Mouse (Mus musculus): ENCODE data around the gene Dppa2. TPM values are rescaled to one million over a fixed set of nuclear protein-coding genes. Genes with fewer than 3 reads are reported as not detected.
A peak's percentile ranks its signal among the peaks of the same experiment; 100 is the strongest.
"Not testable (repeated sequence)": the region's sequence is repeated elsewhere in the genome, so short reads cannot be mapped to it uniquely, and the experiment has no call there.

The Dppa2 gene
- under 1 TPM in 1 of 2 experiments, not detected in 1; 0.16 TPM for total RNA-seq (2021)
- long read RNA-seq = 0 reads

GRCm38 (mm10) chr16:48303509-48303908 lies at the start of gene Dppa2:
TSS of gene Dppa2 (plus strand) at chr16:48303908.
- no peak for DNase-seq (ENCODE audit: low spot score in 2 of 2)

- no peak for DNase-seq (ENCODE audit: low spot score in 2 of 2)
Measured at GRCm38 (mm10) chr16:48254584-48254983, 49.1 kb upstream of the Dppa2 start.

- DNase-seq (ENCODE audit: low spot score in 2 of 2) = no peak
Measured at GRCm38 (mm10) chr16:48259519-48259918, 44.2 kb upstream of the Dppa2 start.

GRCm38 (mm10) chr16:48262901-48263300 lies 40.8 kb upstream of the Dppa2 start:
- no peak for DNase-seq (ENCODE audit: low spot score in 2 of 2)

GRCm38 (mm10) chr16:48265856-48266255 lies 37.9 kb upstream of the Dppa2 start:
- DNase-seq (ENCODE audit: low spot score in 2 of 2) = no peak

GRCm38 (mm10) chr16:48276940-48277339 lies 26.8 kb upstream of the Dppa2 start:
- no peak for DNase-seq (ENCODE audit: low spot score in 2 of 2)

- no peak for DNase-seq (ENCODE audit: low spot score in 2 of 2)
Measured at GRCm38 (mm10) chr16:48280883-48281282, 22.8 kb upstream of the Dppa2 start.

- no peak for DNase-seq (ENCODE audit: low spot score in 2 of 2)
Measured at GRCm38 (mm10) chr16:48282801-48283200, 20.9 kb upstream of the Dppa2 start.

GRCm38 (mm10) chr16:48283517-48283916 lies 20.2 kb upstream of the Dppa2 start, which contains the start of gene Dppa4:
TSS of gene Dppa4 (plus strand) at chr16:48283733.
- no peak for DNase-seq (ENCODE audit: low spot score in 2 of 2)

GRCm38 (mm10) chr16:48285517-48285916 lies 18.2 kb upstream of the Dppa2 start:
- DNase-seq (ENCODE audit: low spot score in 2 of 2) = no peak

GRCm38 (mm10) chr16:48297384-48298136 lies 6.1 kb upstream of the Dppa2 start:
- DNase-seq (ENCODE audit: low spot score in 2 of 2) = no peak

- no peak for DNase-seq (ENCODE audit: low spot score in 2 of 2)
Measured at GRCm38 (mm10) chr16:48299884-48300283, 3.8 kb upstream of the Dppa2 start.

GRCm38 (mm10) chr16:48303983-48304382 lies 275 bp downstream of the Dppa2 start:
- no peak for DNase-seq (ENCODE audit: low spot score in 2 of 2)

- not testable (repeated sequence) for DNase-seq (ENCODE audit: low spot score in 2 of 2)
Measured at GRCm38 (mm10) chr16:48308916-48309315, 5.2 kb downstream of the Dppa2 start.

- DNase-seq (ENCODE audit: low spot score in 2 of 2) = no peak
Measured at GRCm38 (mm10) chr16:48309912-48310630, 6.4 kb downstream of the Dppa2 start.

GRCm38 (mm10) chr16:48315294-48315693 lies 11.6 kb downstream of the Dppa2 start:
- no peak for DNase-seq (ENCODE audit: low spot score in 2 of 2)

GRCm38 (mm10) chr16:48320781-48321180 lies 17.1 kb downstream of the Dppa2 start:
- DNase-seq (ENCODE audit: low spot score in 2 of 2) = no peak

GRCm38 (mm10) chr16:48323133-48323532 lies 19.4 kb downstream of the Dppa2 start:
- no peak for DNase-seq (ENCODE audit: low spot score in 2 of 2)

- DNase-seq (ENCODE audit: low spot score in 2 of 2) = no peak
Measured at GRCm38 (mm10) chr16:48323602-48324345, 20.1 kb downstream of the Dppa2 start.

GRCm38 (mm10) chr16:48326903-48327302 lies 23.2 kb downstream of the Dppa2 start:
- no peak for DNase-seq (ENCODE audit: low spot score in 2 of 2)

GRCm38 (mm10) chr16:48328420-48328819 lies 24.7 kb downstream of the Dppa2 start:
- no peak for DNase-seq (ENCODE audit: low spot score in 2 of 2)

GRCm38 (mm10) chr16:48331822-48332221 lies 28.1 kb downstream of the Dppa2 start:
- peak in 1 of 2 experiments; percentile 2 for DNase-seq (ENCODE audit: low spot score in 2 of 2)

Measured in layer of hippocampus, postnatal 10 days (tissue).